Mouse (Mus musculus): ENCODE data around the gene Camta1.
"Not testable (repeated sequence)": the region's sequence is repeated elsewhere in the genome, so short reads cannot be mapped to it uniquely, and the experiment has no call there.

The Camta1 gene

DNA sequence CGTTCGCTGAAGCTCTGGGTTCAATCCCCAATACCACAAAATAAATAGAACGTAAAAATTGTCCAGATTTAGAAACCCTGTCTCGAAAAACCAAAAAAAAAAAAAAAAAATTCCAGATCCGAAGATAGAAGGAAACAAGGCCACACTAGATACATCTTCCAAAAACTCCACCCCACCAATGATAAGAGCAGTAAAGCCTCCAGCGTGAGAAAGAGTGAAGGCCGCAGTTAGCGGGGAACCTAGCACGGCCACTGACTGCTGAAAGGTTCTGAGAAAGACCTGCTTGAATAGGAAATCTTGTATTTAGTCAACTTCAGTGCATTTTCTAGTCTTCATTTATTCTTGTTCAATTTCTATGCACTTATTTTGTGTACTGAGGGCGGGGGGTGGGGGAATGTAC is 986.3 kb downstream of the Camta1 start:
- no peak for DNase-seq

DNA sequence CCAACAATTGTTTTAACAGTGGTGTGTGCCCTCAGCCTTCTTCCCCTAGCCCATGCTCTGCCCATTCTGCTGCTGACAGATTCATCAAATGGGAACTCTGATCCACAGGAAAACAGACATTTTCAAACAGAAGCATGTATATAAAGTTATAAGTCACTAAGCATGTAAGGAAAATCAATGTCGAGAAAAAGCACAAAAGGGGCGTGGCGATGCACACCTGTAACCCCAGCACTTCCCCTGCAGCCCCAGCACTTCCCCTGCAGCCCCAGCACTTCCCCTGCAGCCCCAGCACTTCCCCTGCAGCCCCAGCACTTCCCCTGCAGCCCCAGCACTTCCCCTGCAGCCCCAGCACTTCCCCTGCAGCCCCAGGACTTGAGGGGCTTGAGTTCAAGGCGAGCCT is 987.3 kb downstream of the Camta1 start:
- not testable (repeated sequence) for DNase-seq

DNA sequence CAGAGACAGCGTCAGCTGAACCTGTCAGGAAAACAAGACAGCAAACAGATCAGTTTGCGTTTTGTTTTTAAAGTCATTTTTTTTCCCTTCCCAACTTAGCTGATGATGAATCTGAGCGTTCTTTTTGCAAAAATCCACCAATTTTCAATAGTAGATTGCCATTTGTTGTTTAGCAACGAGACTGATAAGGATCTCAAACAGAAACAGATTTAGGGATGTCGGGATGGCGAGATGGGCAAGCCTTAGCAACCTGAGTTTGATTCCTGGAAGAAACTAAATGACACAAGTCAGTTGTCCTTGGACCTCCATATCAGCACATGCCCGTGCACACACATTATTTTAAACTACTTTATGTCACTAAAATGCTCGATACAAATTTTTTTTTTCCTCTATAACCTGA is 989.0 kb downstream of the Camta1 start:
- no peak for DNase-seq

DNA sequence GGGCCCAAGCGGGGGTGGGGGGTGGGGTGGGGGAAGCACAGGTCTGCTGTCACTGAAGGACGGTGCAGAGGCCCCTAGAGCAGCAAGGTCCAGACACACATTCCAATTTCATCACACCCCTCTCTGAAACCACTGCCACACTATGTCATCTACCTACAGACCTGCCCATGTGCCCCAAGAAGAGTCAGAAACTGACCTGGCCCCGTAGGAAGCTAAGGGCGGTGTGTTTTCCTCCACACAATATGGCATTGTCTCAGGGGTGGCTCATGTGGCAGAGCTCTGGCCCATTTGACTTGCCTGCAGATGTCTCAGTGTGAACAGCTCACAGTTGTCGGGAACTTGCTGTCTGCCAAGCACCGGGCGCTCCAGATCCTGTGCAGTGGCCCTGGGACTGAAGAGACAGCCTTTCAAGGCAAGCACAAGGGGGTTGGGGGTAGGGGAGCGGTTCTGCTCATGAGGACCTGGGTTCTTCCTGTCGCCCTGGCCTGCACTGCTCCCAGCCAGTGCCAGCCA is 989.5 kb downstream of the Camta1 start:
- peak; percentile 65 for DNase-seq

DNA sequence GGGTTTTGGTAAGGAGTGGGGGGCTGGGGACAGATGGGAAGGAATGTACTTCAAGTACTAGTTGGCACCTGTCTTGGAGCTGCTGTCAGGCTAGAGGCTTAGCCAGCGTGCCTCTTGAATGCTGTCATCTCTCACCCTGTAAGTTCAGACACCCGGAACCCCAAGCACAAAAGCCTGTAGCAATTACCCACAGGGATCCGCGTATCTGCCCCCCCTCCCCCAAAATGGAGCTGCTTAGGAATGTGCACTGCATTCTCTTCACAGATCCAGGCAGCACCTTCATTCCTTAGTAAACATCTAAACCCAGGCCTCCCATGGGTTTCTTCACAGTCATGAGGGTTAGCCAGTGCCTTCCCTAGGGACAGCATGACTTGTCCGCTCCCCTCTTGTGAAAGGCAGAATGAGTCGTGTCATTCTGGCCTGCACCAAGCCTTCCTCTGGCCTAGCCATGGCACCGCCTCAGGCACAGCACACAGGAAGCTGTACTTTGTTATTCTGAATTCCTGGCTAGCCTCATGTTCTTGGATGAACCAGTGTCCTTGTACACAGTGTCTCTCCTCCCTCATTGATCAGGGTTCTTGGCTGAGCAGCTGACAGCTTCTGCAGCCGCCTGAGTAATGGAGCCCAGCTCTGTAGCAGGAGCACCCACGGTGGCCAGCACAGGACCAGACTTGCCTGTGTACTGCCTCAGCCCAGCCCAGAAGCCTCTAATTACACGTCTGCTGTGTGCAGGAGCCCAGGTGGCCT is 990.1 kb downstream of the Camta1 start:
- DNase-seq, result peak; percentile 71

DNA sequence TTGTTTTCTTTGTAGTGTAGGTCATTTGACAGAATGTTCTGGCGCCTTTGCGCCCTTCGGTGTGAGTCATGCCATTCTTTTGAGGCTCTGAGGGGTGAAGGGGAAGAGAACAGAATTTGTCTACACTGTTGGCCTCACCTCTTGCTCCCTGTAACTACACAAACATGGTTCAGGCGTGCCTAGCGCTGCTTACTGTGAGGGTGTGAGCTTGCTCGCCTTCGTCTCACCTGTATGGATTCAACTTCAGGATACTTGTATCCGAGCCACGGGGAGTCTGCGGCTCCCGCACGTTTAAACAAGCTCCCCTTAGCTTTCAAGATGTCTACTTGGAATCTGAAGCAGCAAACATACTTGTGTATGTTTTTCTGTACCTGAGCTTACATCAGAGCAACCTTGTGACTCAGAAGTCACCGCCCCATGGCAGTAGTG is 990.7 kb downstream of the Camta1 start:
- DNase-seq, result peak; percentile 35

DNA sequence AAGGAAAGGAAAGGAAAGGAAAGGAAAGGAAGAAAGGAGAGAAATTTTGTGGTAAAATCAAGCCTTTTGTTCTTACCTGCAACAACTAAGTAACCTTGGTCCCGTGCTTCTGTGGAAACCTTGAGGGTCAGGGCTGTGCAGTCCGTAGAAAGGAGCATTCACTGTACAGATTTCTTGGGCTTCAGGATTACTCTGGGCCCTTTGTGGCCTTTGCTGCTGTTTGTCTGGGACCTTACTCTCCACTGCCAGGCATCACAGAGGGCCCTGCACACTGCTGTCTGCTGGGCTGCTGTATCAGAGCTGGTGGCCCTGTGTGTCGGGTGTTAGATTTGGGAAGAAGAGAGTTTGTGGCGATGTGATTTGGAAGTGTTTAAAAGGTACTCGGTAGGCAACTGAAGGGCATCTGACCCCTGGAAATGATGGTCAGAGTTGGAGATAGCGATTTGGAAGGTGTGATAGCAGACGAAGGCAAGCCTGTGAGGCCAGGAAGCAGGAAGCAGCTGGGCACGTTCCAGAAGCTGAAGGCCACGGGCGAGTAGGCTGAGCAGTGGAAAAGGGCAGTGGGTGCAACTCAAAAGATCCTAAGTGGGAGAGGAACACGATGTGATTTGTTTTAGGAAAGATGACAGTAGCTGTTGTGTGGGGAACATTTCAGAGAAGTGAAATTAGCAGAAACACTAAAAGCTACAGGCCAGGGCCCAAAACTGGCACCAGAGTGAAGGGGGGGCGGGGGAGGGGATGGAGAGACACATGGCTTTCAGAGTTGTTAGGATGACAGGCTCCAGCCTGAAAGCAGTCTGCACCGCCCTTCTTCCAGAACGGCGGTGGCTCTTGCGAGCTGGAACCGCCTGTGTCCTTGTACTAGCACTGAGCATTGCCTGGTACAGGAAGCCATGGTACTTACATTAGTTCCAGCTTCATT is 992.1 kb downstream of the Camta1 start:
- no peak for DNase-seq

DNA sequence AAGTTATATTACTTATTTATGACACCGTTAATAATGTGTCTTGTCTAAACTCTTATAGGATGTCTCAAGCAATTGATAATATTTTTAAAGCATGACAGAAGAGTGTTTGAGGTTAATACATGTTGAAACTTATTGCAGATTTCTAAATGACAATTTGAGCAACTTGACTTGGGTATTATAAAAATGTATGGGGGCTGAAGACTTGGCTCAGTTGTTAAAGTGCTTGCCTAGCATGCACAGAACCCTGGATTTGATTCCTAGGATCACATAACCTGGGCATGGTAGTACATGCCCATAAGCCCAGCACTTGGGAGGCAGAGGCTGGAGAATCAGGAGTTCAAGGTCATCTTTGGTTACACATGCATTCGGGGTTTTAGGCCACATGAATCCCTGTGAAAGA is 992.8 kb downstream of the Camta1 start:
- no peak for DNase-seq

DNA sequence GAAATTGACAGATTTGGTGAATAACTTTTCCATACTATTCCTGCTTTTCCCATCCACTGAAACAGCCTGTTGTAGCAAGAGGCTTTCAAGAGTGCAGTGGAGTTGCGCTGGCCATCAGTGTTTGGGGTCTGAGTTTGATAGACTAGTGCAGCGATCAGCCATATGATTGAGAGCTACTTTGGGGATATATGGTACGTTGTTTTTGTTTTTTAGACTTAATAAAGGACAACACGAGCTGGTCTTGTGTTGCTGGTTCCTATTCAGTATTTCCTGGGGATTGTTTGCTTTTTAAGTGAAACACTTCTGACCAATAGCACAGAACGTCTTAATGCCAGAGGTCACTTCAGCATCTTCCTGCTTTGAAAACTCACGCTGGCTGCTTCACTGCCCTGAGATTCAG is 993.5 kb downstream of the Camta1 start:
- no peak for DNase-seq

Data from kidney, adult 11 months (tissue).